Mouse (Mus musculus) olfactory bulb, adult 2 months (tissue): ENCODE results near the gene Ttll11. TPM values are rescaled to one million over a fixed set of nuclear protein-coding genes. Genes with fewer than 3 reads are reported as not detected.

Source experiments
- H3K27ac ChIP-seq: fragments of 200-500 bp; 2 replicates; pipeline ENCODE4 v1.5.1; 2012; ENCODE audit warnings: low read depth, low read length; ENCODE audit not compliant: insufficient read depth
- H3K4me1 ChIP-seq: fragments of 200-500 bp; 2 replicates; pipeline ENCODE4 v1.6.1; 2012; ENCODE audit warnings: low read length; ENCODE audit not compliant: control insufficient read depth, insufficient read depth
- H3K4me3 ChIP-seq: fragments of 200-500 bp; 2 replicates; pipeline ENCODE4 v1.5.1; 2012; ENCODE audit warnings: mild to moderate bottlenecking, low read depth, low read length, moderate library complexity; ENCODE audit not compliant: insufficient read depth
- CTCF ChIP-seq: fragments of 200-500 bp; IDR thresholded peaks from 2 replicates; pipeline ENCODE4 v1.5.1; 2012; ENCODE audit warnings: low read depth, mild to moderate bottlenecking, low read length, moderate library complexity; ENCODE audit not compliant: insufficient read depth
- POLR2A ChIP-seq: fragments of 200-500 bp; IDR thresholded peaks from 2 replicates; pipeline ENCODE4 v1.6.1; 2012; ENCODE audit warnings: mild to moderate bottlenecking, low read depth, low read length, moderate library complexity; ENCODE audit not compliant: insufficient read depth
- WGBS: fragments of 180-500 bp; shearing (Covaris S2); methylation state at CpG from one replicate; pipeline ENCODE4 v1.1.7; 2018; 5-methylcytosine and 5-hydroxymethylcytosine counted together
- polyA plus RNA-seq: library from polyadenylated mRNA; stranded (reverse); fragments of >200 nt; gene quantifications from 2 replicates; pipeline ENCODE4 v1.2.4, GENCODE M21; 2012; ENCODE audit warnings: low replicate concordance; ENCODE audit not compliant: missing spikeins, insufficient read depth, insufficient read length

Ttll11 gene
- polyA plus RNA-seq, 1 experiment = not detected

- WGBS = 41% methylated on average over 4 of the region's 4 CpGs
- Histone ChIP-seq H3K4me1 (peaks cover 22% of the 10 kb centered on the region), H3K4me3 (no peak overlapping the region), H3K27ac (no peak overlapping the region)
- TF ChIP-seq POLR2A (no peak), CTCF (no peak)
Measured at GRCm38 (mm10) chr2:35768538-35769238, 211.0 kb downstream of the Ttll11 start.

DNA sequence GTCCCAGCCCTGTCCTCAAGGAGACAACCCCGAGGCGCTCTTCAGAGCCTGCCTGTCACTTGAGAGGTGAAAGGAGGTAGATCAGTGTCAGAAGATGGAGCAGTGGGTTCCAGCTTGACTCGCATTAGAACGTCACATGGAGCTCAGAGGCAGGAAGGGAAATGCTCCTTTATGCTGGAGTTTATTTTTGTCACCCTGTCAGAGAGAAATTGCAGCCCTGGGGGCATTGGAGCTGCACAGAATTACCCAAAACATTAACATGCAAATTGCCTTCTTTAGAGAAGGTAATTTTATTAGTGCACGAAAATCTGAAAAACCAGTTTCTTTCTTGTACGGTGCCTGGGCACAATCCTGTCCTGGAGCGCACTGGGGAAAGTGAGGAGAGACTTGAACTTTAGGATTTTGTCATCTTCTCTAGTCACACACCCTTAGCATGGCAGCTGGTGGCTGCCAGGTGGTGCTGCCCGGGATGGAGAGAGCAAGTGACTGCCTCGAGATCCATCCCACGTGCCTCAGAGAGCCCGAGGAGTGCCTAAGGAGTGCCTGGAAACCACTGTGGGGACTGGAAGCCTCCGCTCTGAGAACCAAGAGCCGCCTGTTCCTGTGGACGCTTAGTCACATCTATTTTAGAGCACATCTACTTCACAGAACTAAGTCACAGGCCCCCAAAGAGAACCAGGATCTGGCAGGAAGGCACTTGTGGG, 211.7 kb downstream of the Ttll11 start:
- no peak overlapping the region for H3K27ac ChIP-seq

GRCm38 (mm10) chr2:35764328-35764727, 215.4 kb downstream of the Ttll11 start:
- Histone ChIP-seq H3K4me3 (no peak overlapping the region), H3K27ac (no peak overlapping the region), H3K4me1 (peaks cover 18% of the 10 kb centered on the region)
- 92% methylated on average over 8 of the region's 8 CpGs for WGBS
- TF ChIP-seq POLR2A = no peak

More for the DNA sequence above, 211.7 kb downstream of the Ttll11 start:
- TF ChIP-seq CTCF (no peak), POLR2A (no peak)
- no peak overlapping the region for H3K4me3 ChIP-seq
- peaks cover 22% of the 10 kb centered on the region for H3K4me1 ChIP-seq
- 34% methylated on average over 14 of the region's 14 CpGs for whole genome bisulfite sequencing

GRCm38 (mm10) chr2:35763818-35764217, 215.9 kb downstream of the Ttll11 start:
- WGBS = 94% methylated on average over 7 of the region's 7 CpGs
- Histone ChIP-seq H3K4me1 (peaks cover 13% of the 10 kb centered on the region), H3K4me3 (no peak overlapping the region), H3K27ac (no peak overlapping the region)
- no peak for TF ChIP-seq CTCF
- TF ChIP-seq POLR2A = no peak

DNA sequence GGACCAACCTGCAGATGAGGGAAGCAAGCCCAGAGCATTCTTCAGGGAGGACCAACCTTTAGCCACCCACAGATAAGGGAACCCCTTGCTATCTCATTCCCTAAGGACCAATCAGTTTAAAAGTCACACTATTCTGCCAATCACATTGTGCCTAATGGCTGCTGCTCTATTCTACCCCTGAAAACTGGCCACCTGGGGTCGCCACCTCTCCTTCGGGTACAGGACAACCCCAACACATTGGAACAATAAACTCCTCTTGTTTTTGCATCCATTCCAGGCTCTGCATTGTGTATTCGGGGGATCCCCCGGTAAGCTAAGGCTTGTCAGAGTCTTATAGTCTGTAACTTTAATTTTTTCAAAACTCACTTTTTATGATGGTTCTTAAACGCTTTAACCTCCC, 218.3 kb downstream of the Ttll11 start:
- Histone ChIP-seq H3K4me3 (no peak overlapping the region), H3K4me1 (no peaks in the 10 kb centered on the region), H3K27ac (no peak overlapping the region)
- 84% methylated on average over 5 of the region's 5 CpGs for WGBS
- TF ChIP-seq CTCF (no peak), POLR2A (no peak)

- Histone ChIP-seq H3K4me1 (no peaks in the 10 kb centered on the region), H3K27ac (no peak overlapping the region), H3K4me3 (no peak overlapping the region)
- TF ChIP-seq POLR2A (no peak), CTCF (no peak)
Measured at GRCm38 (mm10) chr2:35760867-35761266, 218.8 kb downstream of the Ttll11 start.

DNA sequence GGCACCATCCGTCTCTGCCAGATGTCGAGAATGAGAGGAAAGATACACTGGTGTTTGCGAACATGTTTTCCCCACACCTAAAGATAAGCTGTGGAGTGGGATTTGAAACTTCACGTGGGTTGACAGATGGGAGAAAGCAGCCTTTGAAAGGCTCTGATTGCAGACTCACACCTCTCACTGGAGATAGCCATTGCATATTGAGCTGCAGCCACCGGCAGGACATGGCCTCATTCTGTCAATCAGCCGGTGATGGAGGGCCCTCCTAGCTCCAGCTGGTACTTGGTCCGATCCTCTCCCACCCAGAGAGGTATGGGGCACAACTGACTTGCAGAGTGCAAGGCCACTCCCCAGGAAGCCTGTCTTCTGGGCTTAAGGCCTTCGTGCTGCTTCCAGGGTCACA, 219.4 kb downstream of the Ttll11 start:
- Histone ChIP-seq H3K4me3 (no peak overlapping the region), H3K4me1 (no peaks in the 10 kb centered on the region), H3K27ac (no peak overlapping the region)
- TF ChIP-seq POLR2A = no peak
- no peak for TF ChIP-seq CTCF
- WGBS = 86% methylated on average over 8 of the region's 8 CpGs

DNA sequence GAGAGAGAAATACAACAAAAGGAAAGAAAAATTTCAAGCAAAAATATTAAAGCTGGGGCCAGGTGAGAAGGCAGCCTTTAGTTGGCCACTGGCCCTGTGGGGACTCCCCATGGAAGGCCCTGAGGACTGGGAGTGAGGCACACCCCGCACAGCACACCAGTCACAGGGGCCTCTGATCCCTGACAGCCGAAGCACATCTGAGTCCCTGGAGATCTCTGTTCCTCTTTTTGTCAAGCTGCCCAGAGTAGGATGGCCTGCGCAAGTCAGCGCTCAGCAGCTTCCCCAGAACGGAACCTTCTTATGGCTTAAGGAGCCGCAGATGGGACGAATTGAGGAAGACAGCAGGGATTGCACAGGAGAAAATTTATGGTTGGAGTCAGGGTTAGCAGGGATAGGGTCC, 223.2 kb downstream of the Ttll11 start:
- WGBS = 90% methylated on average over 7 of the region's 7 CpGs
- no peak for TF ChIP-seq CTCF
- no peak for TF ChIP-seq POLR2A

GRCm38 (mm10) chr2:35751781-35752505, 227.8 kb downstream of the Ttll11 start:
- 95% methylated on average over 18 of the region's 18 CpGs for WGBS
- no peaks in the 10 kb centered on the region for H3K4me1 ChIP-seq

More for the DNA sequence above, 223.2 kb downstream of the Ttll11 start:
- Histone ChIP-seq H3K4me3 (no peak overlapping the region), H3K4me1 (no peaks in the 10 kb centered on the region), H3K27ac (no peak overlapping the region)

More at GRCm38 (mm10) chr2:35751781-35752505, 227.8 kb downstream of the Ttll11 start:
- Histone ChIP-seq H3K27ac (no peak overlapping the region), H3K4me3 (no peak overlapping the region)
- TF ChIP-seq CTCF (no peak), POLR2A (no peak)
